Mouse (Mus musculus): ENCODE results near the gene Tbc1d2. TPM values are rescaled to one million over a fixed set of nuclear protein-coding genes. Genes with fewer than 3 reads are reported as not detected.

Gene Tbc1d2
- total and polyA plus RNA-seq, 2 experiments from 2014 or later = 0.93 to 6.2 TPM

DNA sequence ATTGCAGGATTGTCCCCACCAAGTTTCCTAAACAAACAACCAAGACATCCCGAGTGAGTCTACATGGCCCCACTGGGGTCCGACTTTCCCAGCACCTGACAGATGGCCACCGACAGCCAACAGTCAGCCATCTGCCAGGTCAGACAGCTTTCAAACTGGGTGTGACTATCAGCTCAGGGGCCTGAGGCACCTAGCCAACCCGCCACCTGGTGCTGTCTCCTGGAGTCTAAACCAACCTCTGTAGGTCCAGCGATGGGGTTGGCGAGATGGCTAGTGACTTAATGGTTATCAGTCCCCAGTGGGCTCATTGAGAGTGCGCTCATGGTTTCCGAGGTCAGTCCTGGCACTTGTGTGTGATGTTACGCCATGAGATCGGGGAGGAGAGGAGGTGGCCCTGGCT is 24.9 kb downstream of the Tbc1d2 start:
- no peak for DNase-seq (ENCODE audit: low spot score)
- no peak overlapping the region for H3K9ac ChIP-seq (replicated peaks; ENCODE audit: low read depth, low read length)
- no peak overlapping the region for H3K4me3 ChIP-seq (ENCODE audit: low read depth, low read length)
- 73% methylated on average over 10 of the region's 10 CpGs for WGBS
- 0 out of 2 replicates have a peak, but pooled peaks cover 4% of the 10 kb centered on the region for H3K4me1 ChIP-seq (ENCODE audit: control insufficient read depth, insufficient read depth)
- H3K36me3 ChIP-seq (replicated peaks; ENCODE audit: control insufficient read depth, insufficient read depth, low read length) = no peaks in the 10 kb centered on the region
- TF ChIP-seq CTCF (IDR thresholded peaks at IDR 0.05; ENCODE audit: low read depth) (no peak), EP300 (IDR thresholded peaks at IDR 0.05; ENCODE audit: low read depth) (no peak)
- 0 out of 2 replicates have a peak, but pooled peaks cover 7% of the 10 kb centered on the region for H3K27me3 ChIP-seq (ENCODE audit: control insufficient read depth, insufficient read depth, low read length)
- no peak for ATAC-seq (ENCODE audit: insufficient read depth, low read depth)
- H3K27ac ChIP-seq (ENCODE audit: low read depth) = no peak overlapping the region
- H3K9me3 ChIP-seq (replicated peaks; ENCODE audit: control insufficient read depth, low read length) = no peaks in the 10 kb centered on the region
- H3K4me2 ChIP-seq (ENCODE audit: low read depth, low read length) = no peak overlapping the region

- Histone ChIP-seq H3K9ac (replicated peaks; ENCODE audit: low read depth, low read length) (no peak overlapping the region), H3K36me3 (replicated peaks; ENCODE audit: control insufficient read depth, insufficient read depth, low read length) (no peaks in the 10 kb centered on the region), H3K27me3 (ENCODE audit: control insufficient read depth, insufficient read depth, low read length) (peaks cover 16% of the 10 kb centered on the region; the same call in 1 of the 2 replicates), H3K27ac (ENCODE audit: low read depth) (no peak overlapping the region), H3K4me2 (ENCODE audit: low read depth, low read length) (no peak overlapping the region), H3K4me1 (ENCODE audit: control insufficient read depth, insufficient read depth) (no peaks in the 10 kb centered on the region), H3K4me3 (ENCODE audit: low read depth, low read length) (no peak overlapping the region), H3K9me3 (replicated peaks; ENCODE audit: control insufficient read depth, low read length) (no peaks in the 10 kb centered on the region)
- ATAC-seq (ENCODE audit: insufficient read depth, low read depth) (no peak), DNase-seq (ENCODE audit: low spot score) (no peak)
- WGBS = 73% methylated on average over 5 of the region's 5 CpGs
- TF ChIP-seq EP300 (IDR thresholded peaks at IDR 0.05; ENCODE audit: low read depth) (no peak), CTCF (IDR thresholded peaks at IDR 0.05; ENCODE audit: low read depth) (no peak)
Measured at GRCm38 (mm10) chr4:46623007-46623406, 27.0 kb downstream of the Tbc1d2 start.

- 79% methylated on average over 8 of the region's 8 CpGs for WGBS
- Histone ChIP-seq H3K27me3 (ENCODE audit: control insufficient read depth, insufficient read depth, low read length) (peaks cover 16% of the 10 kb centered on the region; the same call in 1 of the 2 replicates), H3K9me3 (replicated peaks; ENCODE audit: control insufficient read depth, low read length) (no peaks in the 10 kb centered on the region), H3K4me2 (ENCODE audit: low read depth, low read length) (no peak overlapping the region), H3K36me3 (replicated peaks; ENCODE audit: control insufficient read depth, insufficient read depth, low read length) (no peaks in the 10 kb centered on the region), H3K9ac (replicated peaks; ENCODE audit: low read depth, low read length) (no peak overlapping the region), H3K4me1 (ENCODE audit: control insufficient read depth, insufficient read depth) (no peaks in the 10 kb centered on the region), H3K4me3 (ENCODE audit: low read depth, low read length) (no peak overlapping the region), H3K27ac (ENCODE audit: low read depth) (no peak overlapping the region)
- TF ChIP-seq CTCF (IDR thresholded peaks at IDR 0.05; ENCODE audit: low read depth) (no peak), EP300 (IDR thresholded peaks at IDR 0.05; ENCODE audit: low read depth) (no peak)
- peak; percentile 0 for DNase-seq (ENCODE audit: low spot score)
- no peak for ATAC-seq (ENCODE audit: insufficient read depth, low read depth)
Measured at GRCm38 (mm10) chr4:46620946-46621345, 29.1 kb downstream of the Tbc1d2 start.

DNA sequence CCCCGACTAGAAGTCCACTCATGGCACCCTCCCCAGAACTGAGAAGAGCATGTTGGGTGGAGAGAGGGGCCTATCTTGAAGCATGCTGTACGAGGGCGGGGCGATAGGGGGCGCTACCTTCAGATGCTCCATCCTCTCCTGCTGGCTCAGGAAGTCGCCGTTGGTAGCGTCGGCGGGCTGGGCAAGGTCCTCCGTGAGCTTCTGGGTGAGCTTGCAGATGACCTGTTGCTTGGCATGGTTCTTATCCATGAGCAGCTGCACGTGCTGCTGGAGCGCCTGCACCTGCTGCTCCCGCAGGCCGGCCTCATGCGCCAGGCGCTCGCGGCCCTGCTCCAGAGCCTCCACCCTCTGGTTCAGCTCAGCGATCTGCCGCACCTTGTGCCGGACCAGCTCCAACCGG is 29.7 kb downstream of the Tbc1d2 start:
- no peak for TF ChIP-seq EP300 (IDR thresholded peaks at IDR 0.05; ENCODE audit: low read depth)
- TF ChIP-seq CTCF (IDR thresholded peaks at IDR 0.05; ENCODE audit: low read depth) = peak; percentile 36
- H3K4me2 ChIP-seq (ENCODE audit: low read depth, low read length) = no peak overlapping the region
- WGBS = 16% methylated on average over 23 of the region's 23 CpGs
- DNase-seq (ENCODE audit: low spot score) (peak; percentile 18), ATAC-seq (ENCODE audit: insufficient read depth, low read depth) (peak; percentile 22; the same call in 1 of the 2 replicates)
- no peaks in the 10 kb centered on the region for H3K9me3 ChIP-seq (replicated peaks; ENCODE audit: control insufficient read depth, low read length)
- H3K36me3 ChIP-seq (replicated peaks; ENCODE audit: control insufficient read depth, insufficient read depth, low read length) = no peaks in the 10 kb centered on the region
- no peak overlapping the region for H3K4me3 ChIP-seq (ENCODE audit: low read depth, low read length)
- H3K27ac ChIP-seq (ENCODE audit: low read depth) = no peak overlapping the region
- peaks cover 16% of the 10 kb centered on the region; the same call in 1 of the 2 replicates for H3K27me3 ChIP-seq (ENCODE audit: control insufficient read depth, insufficient read depth, low read length)
- no peak overlapping the region for H3K9ac ChIP-seq (replicated peaks; ENCODE audit: low read depth, low read length)
- no peaks in the 10 kb centered on the region for H3K4me1 ChIP-seq (ENCODE audit: control insufficient read depth, insufficient read depth)

DNA sequence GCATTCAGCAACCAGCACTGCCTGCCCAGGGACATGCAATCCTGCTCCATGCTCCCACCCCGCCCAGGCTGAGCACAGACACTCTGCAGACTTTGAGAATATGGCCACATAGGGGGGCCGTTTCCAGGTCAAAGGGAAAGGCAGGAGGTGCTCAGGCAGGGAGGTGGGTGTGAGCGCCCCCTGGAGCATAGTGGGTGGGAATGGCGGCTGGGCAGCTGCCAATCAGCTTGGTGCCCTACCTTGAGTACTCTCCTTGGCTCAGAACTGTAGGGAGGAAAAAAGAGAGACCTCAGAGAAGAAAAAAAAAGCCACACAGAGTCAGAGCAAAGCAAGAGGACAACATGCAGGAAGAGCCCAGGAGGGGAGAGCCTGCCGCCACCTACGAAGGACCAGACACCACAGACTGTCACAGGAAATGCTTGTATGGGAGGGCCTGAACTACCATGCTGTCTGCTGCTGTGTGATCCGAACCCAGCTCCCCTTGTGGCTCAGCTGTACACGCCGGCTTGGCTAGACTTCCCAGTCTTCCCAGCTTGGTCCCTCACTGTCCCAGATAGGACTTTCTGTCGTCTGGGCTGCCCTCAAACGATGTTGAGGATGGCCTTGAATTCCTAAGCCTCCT is 31.7 kb downstream of the Tbc1d2 start:
- no peak overlapping the region for H3K27ac ChIP-seq (ENCODE audit: low read depth)
- 49% methylated on average over 11 of the region's 11 CpGs for WGBS
- H3K36me3 ChIP-seq (replicated peaks; ENCODE audit: control insufficient read depth, insufficient read depth, low read length) = no peaks in the 10 kb centered on the region
- ATAC-seq (ENCODE audit: insufficient read depth, low read depth) = no peak
- peaks cover 30% of the 10 kb centered on the region for H3K27me3 ChIP-seq (ENCODE audit: control insufficient read depth, insufficient read depth, low read length)
- DNase-seq (ENCODE audit: low spot score) = no peak
- H3K4me3 ChIP-seq (ENCODE audit: low read depth, low read length) = no peak overlapping the region
- no peak overlapping the region for H3K9ac ChIP-seq (replicated peaks; ENCODE audit: low read depth, low read length)
- TF ChIP-seq CTCF (IDR thresholded peaks at IDR 0.05; ENCODE audit: low read depth) (no peak), EP300 (IDR thresholded peaks at IDR 0.05; ENCODE audit: low read depth) (no peak)
- H3K9me3 ChIP-seq (replicated peaks; ENCODE audit: control insufficient read depth, low read length) = no peaks in the 10 kb centered on the region
- no peak overlapping the region for H3K4me2 ChIP-seq (ENCODE audit: low read depth, low read length)
- H3K4me1 ChIP-seq (ENCODE audit: control insufficient read depth, insufficient read depth) = no peaks in the 10 kb centered on the region

DNA sequence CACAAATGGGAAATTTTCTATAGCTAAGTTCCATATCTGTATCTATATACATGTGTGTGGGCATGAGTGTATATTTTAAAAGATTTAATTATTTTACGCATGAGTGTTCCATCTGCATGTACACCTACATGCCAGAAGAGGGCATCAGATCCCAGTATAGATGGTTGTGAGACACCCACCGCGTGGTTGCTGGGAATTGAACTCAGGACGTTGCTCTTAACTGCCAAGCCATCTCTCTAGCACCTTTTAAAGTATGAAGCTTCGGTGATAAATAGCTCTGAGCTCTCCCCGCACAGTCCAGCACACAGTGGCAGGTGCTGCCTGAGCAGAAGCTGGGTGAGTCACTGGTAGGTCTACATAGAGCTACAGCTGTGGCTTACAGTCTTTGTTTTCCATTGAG is 32.6 kb downstream of the Tbc1d2 start:
- H3K4me1 ChIP-seq (ENCODE audit: control insufficient read depth, insufficient read depth) = no peaks in the 10 kb centered on the region
- H3K9me3 ChIP-seq (replicated peaks; ENCODE audit: control insufficient read depth, low read length) = no peaks in the 10 kb centered on the region
- DNase-seq (ENCODE audit: low spot score) = no peak
- no peak for ATAC-seq (ENCODE audit: insufficient read depth, low read depth)
- no peak overlapping the region for H3K4me2 ChIP-seq (ENCODE audit: low read depth, low read length)
- no peaks in the 10 kb centered on the region for H3K36me3 ChIP-seq (replicated peaks; ENCODE audit: control insufficient read depth, insufficient read depth, low read length)
- 69% methylated on average over 6 of the region's 6 CpGs for WGBS
- peaks cover 38% of the 10 kb centered on the region for H3K27me3 ChIP-seq (ENCODE audit: control insufficient read depth, insufficient read depth, low read length)
- H3K27ac ChIP-seq (ENCODE audit: low read depth) = no peak overlapping the region
- H3K9ac ChIP-seq (replicated peaks; ENCODE audit: low read depth, low read length) = no peak overlapping the region
- H3K4me3 ChIP-seq (ENCODE audit: low read depth, low read length) = no peak overlapping the region
- TF ChIP-seq CTCF (IDR thresholded peaks at IDR 0.05; ENCODE audit: low read depth) (peak; percentile 24; the same call in 1 of the 2 replicates), EP300 (IDR thresholded peaks at IDR 0.05; ENCODE audit: low read depth) (no peak)
